Mouse (Mus musculus): ENCODE data around the gene Trmt6.

- no peak for TF ChIP-seq POLR2A (IDR thresholded peaks at IDR 0.05; ENCODE audit: low read depth, low read length)
- TF ChIP-seq NELFE (IDR thresholded peaks at IDR 0.05; ENCODE audit: low read depth, low read length), result no peak
Observed at GRCm38 (mm10) chr2:132848361-132848760, 32.5 kb upstream of the Trmt6 start.

Data from CH12.LX (cell line).